Mouse (Mus musculus) gastrocnemius, postnatal 36 days (tissue): ENCODE data around the gene Lrrc56. TPM values are rescaled to one million over a fixed set of nuclear protein-coding genes. Genes with fewer than 3 reads are reported as not detected.

ENCODE experiments used
- DNase-seq, 2 experiments: peaks; one replicate each; pipeline ENCODE4 v3.0.0; 2022
- intact Hi-C: fragments of 180-260 bp; cut with DNase I; formaldehyde crosslinking; loops from one replicate; pipeline ENCODE4 v1.15.1; 2025
- long read RNA-seq, 2 experiments: library from polyadenylated mRNA; stranded (forward); transcript quantifications; one replicate each; pipeline ENCODE4 v2.0.0; 2021
- total RNA-seq, 2 experiments: library from RNA; stranded (reverse); gene quantifications; 2 replicates each; pipeline ENCODE4 v1.2.3; 2021

The Lrrc56 gene
- total RNA-seq = 1 to 10 TPM; 2.0 to 2.1 TPM
- long read RNA-seq, experiment 1 = 0 reads
- long read RNA-seq, experiment 2, partial matches to known transcripts = 0 of 1 reads
- long read RNA-seq, experiment 2, other reads (novel, unspliced or antisense) = 1 of 1 reads

- intact Hi-C loops = no loop called here
- DNase-seq = peak; percentile 96 to 97
Measured at GRCm38 (mm10) chr7:141193948-141194347, at the start of gene Lrrc56, which contains the start of gene Hras. Gene Lrrc56 (plus strand): TSS chr7:141194157. Gene Hras (minus strand): TSS chr7:141194005.

- intact Hi-C loops = no loop called here
- no peak for DNase-seq
Measured at GRCm38 (mm10) chr7:141144650-141145049, 49.3 kb upstream of the Lrrc56 start.

DNA sequence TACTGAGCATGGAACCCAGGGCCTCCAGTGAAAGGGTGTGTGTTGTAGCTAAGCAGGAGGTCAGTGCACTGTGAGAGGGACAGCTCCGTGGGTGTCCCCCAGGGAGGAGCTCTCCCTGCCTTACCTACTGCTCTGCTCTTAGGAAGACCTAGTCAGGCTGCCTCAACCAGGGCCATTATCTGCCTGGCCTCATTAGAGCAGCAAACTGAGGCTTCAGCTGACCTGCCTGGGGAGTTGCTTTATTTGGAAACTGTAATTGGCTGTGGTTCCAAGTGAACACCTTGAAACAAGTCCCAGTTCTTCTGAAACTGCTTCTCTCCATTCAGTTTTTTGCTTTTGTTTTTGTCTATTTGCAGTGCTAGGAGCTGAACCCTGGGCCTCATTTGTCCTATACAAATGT is 48.6 kb upstream of the Lrrc56 start:
- no peak for DNase-seq
- intact Hi-C loops = no loop called here

GRCm38 (mm10) chr7:141146043-141146595 is 47.8 kb upstream of the Lrrc56 start:
- intact Hi-C loops = no loop called here
- no peak for DNase-seq

GRCm38 (mm10) chr7:141147044-141147443 is 46.9 kb upstream of the Lrrc56 start:
- intact Hi-C loops = no loop called here
- DNase-seq = no peak

GRCm38 (mm10) chr7:141148639-141149038 is 45.3 kb upstream of the Lrrc56 start:
- intact Hi-C loops = no loop called here
- DNase-seq = no peak

GRCm38 (mm10) chr7:141155362-141155761 is 38.6 kb upstream of the Lrrc56 start:
- intact Hi-C loops = no loop called here
- no peak for DNase-seq

GRCm38 (mm10) chr7:141164397-141164796 is 29.6 kb upstream of the Lrrc56 start:
- intact Hi-C loops = no loop called here
- no peak for DNase-seq

DNA sequence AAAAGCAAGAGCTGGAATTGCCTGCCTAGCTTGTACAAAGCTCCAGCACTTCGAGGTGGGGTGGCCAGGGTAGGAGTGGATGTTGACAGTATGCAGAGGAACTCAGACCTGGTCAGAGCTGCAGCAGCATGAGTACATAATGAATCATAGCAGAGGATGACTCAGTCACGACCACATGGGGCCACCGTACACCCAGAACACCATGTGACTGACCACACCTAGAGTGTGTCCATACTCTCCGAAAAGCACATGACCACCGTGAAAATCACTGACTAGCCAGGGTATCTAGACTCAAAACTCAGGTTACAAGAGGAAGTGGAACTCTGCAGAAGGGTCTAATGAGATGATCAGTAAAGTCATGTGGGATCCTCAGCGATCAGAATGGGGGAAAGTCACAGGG is 29.1 kb upstream of the Lrrc56 start:
- no peak for DNase-seq
- intact Hi-C loops = loop anchor here (5.0 kb wide), 1 partner anchor 33 kb away; no protein-coding TSS in a partner anchor

- intact Hi-C loops = loop anchor here (5.0 kb wide), 1 partner anchor 36 kb away; no protein-coding TSS in a partner anchor
- DNase-seq = peak in 1 of 2 experiments; percentile 31
Measured at GRCm38 (mm10) chr7:141167901-141168517, 25.9 kb upstream of the Lrrc56 start.

DNA sequence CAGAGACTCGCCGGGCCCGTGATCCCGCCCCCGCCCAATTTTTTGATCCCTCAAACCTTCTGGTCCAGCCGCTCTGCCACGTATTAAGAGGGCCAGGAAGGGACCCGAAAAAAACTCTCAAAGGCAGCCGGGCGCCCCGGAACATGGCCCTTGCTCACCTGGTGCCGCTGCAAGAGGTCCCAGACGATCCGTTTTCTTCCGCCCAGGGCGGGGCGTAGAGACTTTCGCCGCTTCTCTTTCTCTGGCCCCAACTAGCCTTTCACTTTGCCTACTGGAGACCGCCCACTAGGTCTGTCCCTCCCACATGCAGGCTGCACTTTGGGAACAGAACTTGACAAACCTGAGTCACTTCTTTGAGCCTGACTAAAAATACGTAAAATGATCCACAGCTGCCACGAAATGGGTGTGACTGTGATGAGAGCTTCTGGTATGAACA is 25.4 kb upstream of the Lrrc56 start:
- peak; percentile 52 to 55 for DNase-seq
- intact Hi-C loops = loop anchor here (5.0 kb wide), 1 partner anchor 36 kb away; no protein-coding TSS in a partner anchor

- intact Hi-C loops = loop anchor here (5.0 kb wide), 1 partner anchor 37 kb away; no protein-coding TSS in a partner anchor
- DNase-seq = no peak
Measured at GRCm38 (mm10) chr7:141169300-141169699, 24.7 kb upstream of the Lrrc56 start.

DNA sequence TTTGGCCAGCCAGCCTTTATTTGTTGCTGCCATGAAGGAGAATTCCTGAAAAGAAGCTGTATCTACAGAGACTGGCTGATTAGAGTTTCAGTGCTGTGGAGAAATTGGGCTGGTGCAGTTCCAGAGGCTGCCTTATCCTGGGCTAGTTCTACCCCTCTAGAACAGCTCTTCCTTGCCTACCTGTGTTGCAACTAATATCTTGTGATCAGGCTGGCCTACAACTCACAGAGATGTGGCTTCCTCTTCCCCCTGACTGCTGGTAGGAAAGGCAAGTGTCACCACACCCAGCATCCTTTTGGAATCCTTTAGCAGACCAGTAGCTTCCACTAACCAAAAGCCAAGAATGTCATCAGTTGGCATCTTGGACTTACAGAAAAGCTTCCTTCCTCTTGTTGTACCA is 24.1 kb upstream of the Lrrc56 start:
- intact Hi-C loops = loop anchor here (5.0 to 10.0 kb wide), 3 partner anchors 38 to 325 kb away; partner anchors contain the start of genes Ifitm3, Odf3 and Scgb1c1
- no peak for DNase-seq

DNA sequence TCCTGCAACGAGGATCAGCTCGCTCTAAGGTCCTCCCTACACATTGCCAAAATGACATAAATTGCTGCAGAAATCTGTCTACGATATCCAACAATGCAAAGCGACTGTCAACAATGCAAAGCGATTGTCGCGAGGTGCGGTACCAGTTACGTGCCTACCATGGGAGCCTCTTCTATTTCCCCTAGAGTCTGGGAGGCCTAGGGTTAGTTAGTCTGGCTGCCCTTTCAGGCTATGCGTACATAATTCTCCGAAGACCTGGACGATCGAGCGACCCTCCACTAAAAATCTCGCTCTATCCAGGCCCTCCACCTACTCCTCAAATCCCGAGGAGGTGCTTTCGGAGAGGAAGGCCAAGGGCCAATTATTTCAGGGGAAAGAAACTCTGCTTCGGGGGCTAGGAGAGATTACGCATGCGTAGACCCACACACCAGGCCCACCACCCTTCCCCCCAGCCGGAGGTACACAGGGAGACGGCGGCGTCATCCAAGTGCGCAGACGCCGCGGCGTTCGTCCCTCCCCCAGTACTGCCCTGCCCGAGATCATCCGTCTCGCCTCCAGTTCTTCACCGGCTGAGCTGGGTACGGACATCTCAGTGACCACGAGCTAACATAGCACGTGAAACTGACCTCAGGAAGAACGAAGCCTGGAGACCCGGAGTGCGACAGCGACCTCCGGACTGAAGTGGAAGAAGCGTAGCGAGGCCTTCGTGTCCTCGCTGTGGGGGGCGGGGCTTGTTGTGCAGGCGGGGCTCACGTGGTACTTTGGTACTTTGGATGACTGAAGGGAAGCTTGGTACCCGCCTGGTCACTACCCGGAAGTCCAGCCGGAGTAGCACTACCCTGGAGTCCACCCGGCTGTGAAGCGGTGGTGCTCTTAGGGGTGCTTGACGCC is 21.6 kb upstream of the Lrrc56 start, which contains the start of gene Rnh1:
Gene Rnh1, minus strand, starts transcription at position 742 of the 891 bp plus-strand sequence.
- peak; percentile 83 to 85 for DNase-seq
- intact Hi-C loops = loop anchor here (5.0 to 10.0 kb wide), 2 partner anchors 160 to 328 kb away; partner anchors contain the start of genes Ifitm3, Odf3 and Scgb1c1

- no peak for DNase-seq
- intact Hi-C loops = loop anchor here (5.0 to 10.0 kb wide), 2 partner anchors 161 to 329 kb away; partner anchors contain the start of genes Ifitm3, Odf3 and Scgb1c1
Measured at GRCm38 (mm10) chr7:141173323-141173850, 20.6 kb upstream of the Lrrc56 start.

DNA sequence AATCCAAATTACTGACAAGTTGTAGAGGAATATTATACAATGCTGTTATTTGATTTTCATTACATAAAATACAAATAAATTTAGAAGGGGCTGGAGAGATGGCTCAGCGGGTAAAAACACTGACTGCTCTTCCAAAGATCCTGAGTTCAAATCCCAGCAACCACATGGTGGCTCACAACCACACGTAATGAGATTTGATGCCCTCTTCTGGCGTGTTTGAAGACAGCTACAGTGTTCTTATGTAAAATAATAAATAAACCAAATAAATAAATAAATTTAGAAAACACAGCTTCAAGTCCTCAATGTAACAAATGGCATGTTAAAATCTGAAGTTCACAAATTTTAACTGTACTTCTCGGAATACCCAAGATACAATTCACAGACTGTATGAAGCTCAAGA is 18.9 kb upstream of the Lrrc56 start:
- intact Hi-C loops = loop anchor here (10.0 kb wide), 1 partner anchor 330 kb away; the partner anchor contains the start of genes Odf3 and Scgb1c1
- DNase-seq = no peak

- DNase-seq = peak; percentile 73 to 80
- intact Hi-C loops = loop anchor here (1.0 to 10.0 kb wide), 2 partner anchors 84 to 331 kb away; partner anchors contain the start of genes Odf3 and Scgb1c1
Measured at GRCm38 (mm10) chr7:141176173-141176572, 17.8 kb upstream of the Lrrc56 start.

GRCm38 (mm10) chr7:141188194-141188593 is 5.8 kb upstream of the Lrrc56 start:
- intact Hi-C loops = no loop called here
- no peak for DNase-seq

- intact Hi-C loops = no loop called here
- DNase-seq = no peak
Measured at GRCm38 (mm10) chr7:141188733-141189132, 5.2 kb upstream of the Lrrc56 start.

GRCm38 (mm10) chr7:141190220-141190619 is 3.7 kb upstream of the Lrrc56 start:
- intact Hi-C loops = no loop called here
- no peak for DNase-seq
